Mouse (Mus musculus): Measurements from ENCODE around the gene Nkx6-2. TPM values are rescaled to one million over a fixed set of nuclear protein-coding genes. Genes with fewer than 3 reads are reported as not detected.

Gene Nkx6-2
- not detected in 2 replicates for polyA plus RNA-seq (2012; rRNA removed; ENCODE audit: low replicate concordance)

GRCm38 (mm10) chr7:139582595-139582994 is at the start of gene Nkx6-2:
TSS of gene Nkx6-2 (minus strand) at chr7:139582797.

Other genes starting within 250 kb of the Nkx6-2 start
- gene Inpp5a, start 193.7 kb downstream of the Nkx6-2 start, polyA plus RNA-seq (2012; rRNA removed; ENCODE audit: low replicate concordance), result 23.8 and 25.2 TPM in 2 replicates
- 0.17 and 0.25 TPM in 2 replicates for gene Cfap46, start 101.0 kb upstream of the Nkx6-2 start, polyA plus RNA-seq (2012; rRNA removed; ENCODE audit: low replicate concordance)